Mouse (Mus musculus): ENCODE results near the gene Myh11. TPM values are rescaled to one million over a fixed set of nuclear protein-coding genes. Genes with fewer than 3 reads are reported as not detected.
"Not testable (repeated sequence)": the region's sequence is repeated elsewhere in the genome, so short reads cannot be mapped to it uniquely, and the experiment has no call there.

Gene Myh11
- total RNA-seq, 2 experiments from 2014 or later = 3.6 to 4.4 TPM

GRCm38 (mm10) chr16:14182360-14182759, 108.8 kb downstream of the Myh11 start:
- intact Hi-C loops (cut with DNase I) = no loop called here
- no peak for DNase-seq (ENCODE audit: low spot score in 2 of 2)

GRCm38 (mm10) chr16:14180163-14180733, 110.9 kb downstream of the Myh11 start:
- no peak for DNase-seq (ENCODE audit: low spot score in 2 of 2)
- intact Hi-C loops (cut with DNase I) = no loop called here

- intact Hi-C loops (cut with DNase I) = no loop called here
- no peak for DNase-seq (ENCODE audit: low spot score in 2 of 2)
Observed at GRCm38 (mm10) chr16:14178041-14178440, 113.1 kb downstream of the Myh11 start.

- intact Hi-C loops (cut with DNase I) = no loop called here
- DNase-seq (ENCODE audit: low spot score in 2 of 2) = no peak
Observed at GRCm38 (mm10) chr16:14169706-14170105, 121.5 kb downstream of the Myh11 start.

GRCm38 (mm10) chr16:14166490-14166889, 124.7 kb downstream of the Myh11 start:
- intact Hi-C loops (cut with DNase I) = no loop called here
- DNase-seq (ENCODE audit: low spot score in 2 of 2) = no peak

GRCm38 (mm10) chr16:14163731-14164130, 127.4 kb downstream of the Myh11 start:
- intact Hi-C loops (cut with DNase I) = loop anchor here (5.0 kb wide), 1 partner anchor 329 kb away; no protein-coding TSS in a partner anchor
- no peak for DNase-seq (ENCODE audit: low spot score in 2 of 2)

- peak; percentile 74 to 79 for DNase-seq (ENCODE audit: low spot score in 2 of 2)
- intact Hi-C loops (cut with DNase I) = loop anchor here (5.0 kb wide), 1 partner anchor 329 kb away; no protein-coding TSS in a partner anchor
Observed at GRCm38 (mm10) chr16:14162988-14163416, 128.2 kb downstream of the Myh11 start, which contains the start of the genes Nde1 and Marf1. Nde1 (plus strand) TSS chr16:14163275. Marf1 (minus strand) TSS chr16:14163351.

- DNase-seq (ENCODE audit: low spot score in 2 of 2) = no peak
- intact Hi-C loops (cut with DNase I) = loop anchor here (5.0 kb wide), 1 partner anchor 331 kb away; no protein-coding TSS in a partner anchor
Observed at GRCm38 (mm10) chr16:14160941-14161340, 130.2 kb downstream of the Myh11 start.

- intact Hi-C loops (cut with DNase I) = loop anchor here (1.0 to 5.0 kb wide), 2 partner anchors 256 to 333 kb away; partner anchors contain the start of genes Mpv17l and Pdxdc1
- peak; percentile 81 to 88 for DNase-seq (ENCODE audit: low spot score in 2 of 2)
Observed at GRCm38 (mm10) chr16:14159746-14160131, 131.4 kb downstream of the Myh11 start.

GRCm38 (mm10) chr16:14158936-14159745, 132.0 kb downstream of the Myh11 start:
- peak; percentile 96 to 99 for DNase-seq (ENCODE audit: low spot score in 2 of 2)
- intact Hi-C loops (cut with DNase I) = loop anchor here (1.0 kb wide), 1 partner anchor 256 kb away; the partner anchor contains the start of genes Mpv17l and Pdxdc1

- intact Hi-C loops (cut with DNase I) = no loop called here
- DNase-seq (ENCODE audit: low spot score in 2 of 2) = no peak
Observed at GRCm38 (mm10) chr16:14158536-14158935, 132.6 kb downstream of the Myh11 start.

- intact Hi-C loops (cut with DNase I) = no loop called here
- DNase-seq (ENCODE audit: low spot score in 2 of 2) = no peak
Observed at GRCm38 (mm10) chr16:14156312-14156711, 134.9 kb downstream of the Myh11 start.

- DNase-seq (ENCODE audit: low spot score in 2 of 2); intact Hi-C loops (cut with DNase I): not testable (repeated sequence)
Observed at GRCm38 (mm10) chr16:14155638-14156037, 135.5 kb downstream of the Myh11 start.

GRCm38 (mm10) chr16:14151718-14152117, 139.5 kb downstream of the Myh11 start:
- DNase-seq (ENCODE audit: low spot score in 2 of 2) = no peak
- intact Hi-C loops (cut with DNase I) = no loop called here

GRCm38 (mm10) chr16:14147712-14148111, 143.5 kb downstream of the Myh11 start:
- no peak for DNase-seq (ENCODE audit: low spot score in 2 of 2)
- intact Hi-C loops (cut with DNase I) = no loop called here

Small RNA genes within 50 kb of the gene (microRNA-seq; reads per million reads assigned to microRNA genes)
- 1,947 to 2,546 reads per million in 2 experiments for gene Mir484

Other genes starting within 250 kb of the Myh11 start
- gene Nde1, start 128.1 kb downstream of the Myh11 start, total RNA-seq (2021) = 10 to 100 TPM; 16.2 to 17.5 TPM
- 100 to 1,000 TPM; 128 to 135 TPM for gene Marf1, start 128.0 kb downstream of the Myh11 start, total RNA-seq (2021)
- gene Fopnl, start 26.0 kb upstream of the Myh11 start, total RNA-seq (2021) = 10 to 100 TPM; 49.1 to 52.6 TPM
- 10 to 100 TPM; 16.7 to 17.6 TPM for gene Abcc1, start 70.2 kb upstream of the Myh11 start, total RNA-seq (2021)